Mouse (Mus musculus): Measurements from ENCODE around the gene 1700088E04Rik. TPM values are rescaled to one million over a fixed set of nuclear protein-coding genes. Genes with fewer than 3 reads are reported as not detected.

The 1700088E04Rik gene
- polyA plus RNA-seq (2015; fragmentation: Nextera tagmentation; extraction: Ambion mirVana), result 4.2 and 5.7 TPM in 2 replicates

GRCm38 (mm10) chr15:79140866-79141565 lies at the start of gene 1700088E04Rik, which contains the start of gene Polr2f:
Gene 1700088E04Rik, minus strand, starts transcription at chr15:79141253.
Gene Polr2f, plus strand, starts transcription at chr15:79141009.
- Histone ChIP-seq H3K27ac (ENCODE audit: low read length) (0 out of 2 replicates have a peak within 1 kb of the TSS, but pooled peaks have one; percentile 55), H3K4me2 (ENCODE audit: low read depth, low read length) (peak within 1 kb of the TSS; percentile 90), H3K27me3 (replicated peaks; ENCODE audit: control insufficient read depth, insufficient read depth, low read length) (no peaks in the 10 kb centered on the region), H3K9me3 (ENCODE audit: control insufficient read depth, low read length) (no peaks in the 10 kb centered on the region), H3K4me3 (ENCODE audit: low read length) (peak within 1 kb of the TSS; percentile 60), H3K4me1 (ENCODE audit: control insufficient read depth, insufficient read depth, low read length) (peaks cover 22% of the 10 kb centered on the region), H3K9ac (ENCODE audit: low read depth, low read length) (peak within 1 kb of the TSS; percentile 72), H3K36me3 (ENCODE audit: control insufficient read depth, insufficient read depth, low read length) (no peaks in the 10 kb centered on the region)
- ATAC-seq, result peak; percentile 93
- under 1% methylated on average over 57 of the region's 57 CpGs for WGBS

DNA sequence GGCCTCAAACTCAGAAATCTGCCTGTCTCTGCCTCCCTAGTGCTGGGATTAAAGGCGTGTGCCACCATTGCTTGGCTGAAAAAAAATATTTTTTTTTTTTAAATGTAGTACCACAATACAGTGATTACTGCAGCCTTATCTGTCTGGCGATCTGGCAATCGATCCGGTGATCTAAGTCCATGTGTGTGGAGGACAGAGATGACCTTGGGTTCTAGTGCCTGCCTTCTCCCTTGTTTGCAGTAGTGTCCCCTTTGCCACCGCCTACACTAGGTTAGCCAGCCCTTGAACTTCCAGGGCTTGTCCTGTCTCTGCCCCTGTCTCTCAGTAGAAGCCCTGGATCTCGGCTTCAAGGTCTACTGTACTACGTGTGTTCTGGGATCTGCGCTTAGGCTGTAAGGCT lies 46.8 kb upstream of the 1700088E04Rik start:
- Histone ChIP-seq H3K9ac (ENCODE audit: low read depth, low read length) (no peak overlapping the region), H3K27ac (ENCODE audit: low read length) (no peak overlapping the region), H3K4me2 (ENCODE audit: low read depth, low read length) (no peak overlapping the region), H3K9me3 (ENCODE audit: control insufficient read depth, low read length) (no peaks in the 10 kb centered on the region), H3K27me3 (replicated peaks; ENCODE audit: control insufficient read depth, insufficient read depth, low read length) (no peaks in the 10 kb centered on the region), H3K36me3 (ENCODE audit: control insufficient read depth, insufficient read depth, low read length) (no peaks in the 10 kb centered on the region), H3K4me3 (ENCODE audit: low read length) (no peak overlapping the region), H3K4me1 (ENCODE audit: control insufficient read depth, insufficient read depth, low read length) (no peaks in the 10 kb centered on the region)
- 86% methylated on average over 8 of the region's 8 CpGs for WGBS
- no peak for ATAC-seq

DNA sequence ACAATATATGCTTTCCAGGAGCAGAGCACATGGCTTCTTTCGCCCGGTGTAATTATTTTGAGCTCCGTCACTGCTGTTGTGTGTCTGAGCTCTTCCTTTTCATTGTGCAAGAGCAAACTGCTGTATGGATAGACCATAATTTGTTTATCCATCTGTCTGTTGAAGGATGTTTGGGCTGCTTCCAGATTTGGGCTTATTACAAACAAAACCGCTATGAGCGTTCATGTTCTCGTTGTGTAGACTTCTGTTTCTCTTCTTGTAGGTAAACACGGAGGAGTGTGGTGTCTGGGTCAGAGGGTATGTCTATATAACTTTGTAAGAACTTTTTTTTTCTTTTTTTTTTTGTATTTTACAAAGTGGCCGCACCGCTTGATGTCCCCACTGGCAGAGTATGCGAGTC lies 44.2 kb upstream of the 1700088E04Rik start:
- Histone ChIP-seq H3K4me2 (ENCODE audit: low read depth, low read length) (no peak overlapping the region), H3K9ac (ENCODE audit: low read depth, low read length) (no peak overlapping the region), H3K36me3 (ENCODE audit: control insufficient read depth, insufficient read depth, low read length) (no peaks in the 10 kb centered on the region), H3K4me1 (ENCODE audit: control insufficient read depth, insufficient read depth, low read length) (no peaks in the 10 kb centered on the region), H3K27ac (ENCODE audit: low read length) (no peak overlapping the region), H3K9me3 (ENCODE audit: control insufficient read depth, low read length) (no peaks in the 10 kb centered on the region), H3K4me3 (ENCODE audit: low read length) (no peak overlapping the region), H3K27me3 (replicated peaks; ENCODE audit: control insufficient read depth, insufficient read depth, low read length) (no peaks in the 10 kb centered on the region)
- no peak for ATAC-seq
- WGBS, result 55% methylated on average over 10 of the region's 10 CpGs

DNA sequence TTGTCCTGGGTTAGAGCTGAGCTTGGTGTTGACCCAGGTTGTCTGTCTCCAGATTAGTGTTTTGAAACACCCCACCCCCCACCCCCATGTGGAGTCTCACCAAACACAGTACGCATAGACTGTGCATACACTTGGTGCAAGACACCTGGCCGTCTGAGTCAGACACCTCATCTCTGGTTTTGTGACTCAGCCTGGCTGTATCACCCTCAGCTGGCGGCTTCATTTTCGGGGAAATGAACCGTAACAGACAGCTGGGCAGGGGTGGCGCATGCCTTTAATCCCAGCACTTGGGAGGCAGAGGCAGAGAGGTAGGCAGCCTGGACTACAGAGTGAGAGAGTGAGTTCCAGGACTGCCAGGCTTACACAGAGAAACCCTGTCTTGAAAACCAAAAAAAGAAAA lies 35.9 kb upstream of the 1700088E04Rik start:
- Histone ChIP-seq H3K4me2 (ENCODE audit: low read depth, low read length) (no peak overlapping the region), H3K4me1 (ENCODE audit: control insufficient read depth, insufficient read depth, low read length) (no peaks in the 10 kb centered on the region), H3K9ac (ENCODE audit: low read depth, low read length) (no peak overlapping the region), H3K27me3 (replicated peaks; ENCODE audit: control insufficient read depth, insufficient read depth, low read length) (no peaks in the 10 kb centered on the region), H3K27ac (ENCODE audit: low read length) (no peak overlapping the region), H3K9me3 (ENCODE audit: control insufficient read depth, low read length) (no peaks in the 10 kb centered on the region), H3K36me3 (ENCODE audit: control insufficient read depth, insufficient read depth, low read length) (no peaks in the 10 kb centered on the region), H3K4me3 (ENCODE audit: low read length) (no peak overlapping the region)
- 68% methylated on average over 6 of the region's 6 CpGs for WGBS
- ATAC-seq, result no peak

DNA sequence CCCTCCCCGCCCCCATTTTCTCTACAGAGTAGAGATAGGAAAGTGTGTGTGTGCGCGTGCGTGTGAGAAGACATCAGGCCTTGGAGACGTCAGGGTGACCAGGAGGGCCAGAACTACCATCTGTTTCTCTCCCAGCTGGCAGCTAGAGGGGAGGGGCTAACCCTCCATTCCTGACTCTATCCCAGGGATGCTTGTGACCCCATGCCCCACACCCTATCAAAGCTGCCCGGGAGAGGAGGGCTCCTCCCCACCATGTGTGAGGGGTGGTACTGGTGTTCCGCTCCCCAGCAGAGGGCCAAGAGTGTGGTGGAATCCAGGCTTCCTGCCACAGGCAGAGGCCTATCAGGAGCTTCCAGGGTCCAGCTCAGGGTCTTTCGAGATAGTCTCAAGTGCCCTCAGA lies 25.7 kb upstream of the 1700088E04Rik start:
- WGBS, result 37% methylated on average over 8 of the region's 8 CpGs

DNA sequence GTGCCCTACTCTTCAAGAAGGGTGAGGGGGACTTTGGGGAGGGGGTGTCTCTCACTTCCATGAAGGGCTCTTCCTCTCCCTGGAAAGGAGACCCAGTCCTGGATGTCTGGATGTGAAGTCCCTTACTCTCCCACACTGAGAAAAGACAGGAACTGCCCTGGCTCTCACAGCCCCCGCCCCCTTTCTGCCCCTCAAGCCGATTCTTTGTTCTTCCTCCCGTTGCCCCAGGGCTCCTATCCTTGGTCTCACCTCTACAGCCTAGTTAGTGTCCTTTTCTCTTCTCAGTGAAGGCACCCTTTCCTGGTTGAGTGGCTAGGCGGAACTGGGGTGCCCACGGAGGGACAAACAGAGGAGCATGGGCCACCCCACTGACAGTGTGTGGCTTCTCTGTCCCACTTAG lies 24.1 kb upstream of the 1700088E04Rik start, which contains the start of gene Sox10:
Gene Sox10, minus strand, starts transcription at position 101 of the 400 bp plus-strand sequence.
- Histone ChIP-seq H3K27ac (ENCODE audit: low read length) (no peak within 1 kb of the TSS), H3K4me3 (ENCODE audit: low read length) (peak within 1 kb of the TSS; percentile 21; the same call in 1 of the 2 replicates), H3K9me3 (ENCODE audit: control insufficient read depth, low read length) (no peaks in the 10 kb centered on the region), H3K36me3 (ENCODE audit: control insufficient read depth, insufficient read depth, low read length) (no peaks in the 10 kb centered on the region), H3K4me2 (ENCODE audit: low read depth, low read length) (no peak within 1 kb of the TSS), H3K9ac (ENCODE audit: low read depth, low read length) (no peak within 1 kb of the TSS), H3K4me1 (ENCODE audit: control insufficient read depth, insufficient read depth, low read length) (peaks cover 3% of the 10 kb centered on the region; the same call in 1 of the 2 replicates), H3K27me3 (replicated peaks; ENCODE audit: control insufficient read depth, insufficient read depth, low read length) (peaks cover 52% of the 10 kb centered on the region)
- no peak for ATAC-seq
- WGBS, result 55% methylated on average over 5 of the region's 5 CpGs

More for the DNA sequence above, 25.7 kb upstream of the 1700088E04Rik start:
- Histone ChIP-seq H3K4me1 (ENCODE audit: control insufficient read depth, insufficient read depth, low read length) (peaks cover 3% of the 10 kb centered on the region; the same call in 1 of the 2 replicates), H3K27ac (ENCODE audit: low read length) (no peak overlapping the region), H3K27me3 (replicated peaks; ENCODE audit: control insufficient read depth, insufficient read depth, low read length) (peaks cover 42% of the 10 kb centered on the region), H3K9ac (ENCODE audit: low read depth, low read length) (no peak overlapping the region), H3K4me3 (ENCODE audit: low read length) (no peak overlapping the region), H3K9me3 (ENCODE audit: control insufficient read depth, low read length) (no peaks in the 10 kb centered on the region), H3K36me3 (ENCODE audit: control insufficient read depth, insufficient read depth, low read length) (no peaks in the 10 kb centered on the region), H3K4me2 (ENCODE audit: low read depth, low read length) (no peak overlapping the region)
- ATAC-seq, result peak; percentile 22; the same call in 1 of the 2 replicates

DNA sequence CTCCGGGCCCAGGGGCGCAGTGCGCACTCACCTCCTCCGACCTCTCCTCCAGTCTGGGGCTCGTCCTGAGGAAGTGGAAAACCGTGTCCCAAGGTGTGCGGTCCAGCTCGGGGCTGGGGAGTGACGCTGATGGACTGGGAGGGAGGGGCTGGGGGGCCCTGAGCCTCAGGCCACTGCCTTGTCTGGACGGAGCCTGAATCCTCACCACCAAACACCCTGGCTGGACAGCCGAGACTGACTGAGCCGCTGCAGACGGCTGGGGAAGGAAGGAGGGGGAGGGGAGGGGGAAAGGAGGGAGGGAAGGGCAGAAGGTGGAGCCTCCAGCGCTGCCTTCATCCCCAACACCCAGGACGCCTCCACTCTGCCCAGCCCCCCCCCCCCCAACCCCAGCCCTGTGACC lies 23.2 kb upstream of the 1700088E04Rik start:
- WGBS, result 5% methylated on average over 14 of the region's 15 CpGs
- no peaks in the 10 kb centered on the region for H3K36me3 ChIP-seq (ENCODE audit: control insufficient read depth, insufficient read depth, low read length)
- H3K27me3 ChIP-seq (replicated peaks; ENCODE audit: control insufficient read depth, insufficient read depth, low read length), result peaks cover 56% of the 10 kb centered on the region
- ATAC-seq, result peak; percentile 41; the same call in 1 of the 2 replicates
- H3K4me2 ChIP-seq (ENCODE audit: low read depth, low read length), result no peak overlapping the region
- no peak overlapping the region for H3K27ac ChIP-seq (ENCODE audit: low read length)
- no peaks in the 10 kb centered on the region for H3K9me3 ChIP-seq (ENCODE audit: control insufficient read depth, low read length)
- peaks cover 3% of the 10 kb centered on the region; the same call in 1 of the 2 replicates for H3K4me1 ChIP-seq (ENCODE audit: control insufficient read depth, insufficient read depth, low read length)
- H3K9ac ChIP-seq (ENCODE audit: low read depth, low read length), result no peak overlapping the region
- peak overlapping the region; percentile 21; the same call in 1 of the 2 replicates for H3K4me3 ChIP-seq (ENCODE audit: low read length)

GRCm38 (mm10) chr15:79162822-79163221 lies 21.8 kb upstream of the 1700088E04Rik start:
- H3K36me3 ChIP-seq (ENCODE audit: control insufficient read depth, insufficient read depth, low read length), result no peaks in the 10 kb centered on the region
- H3K27me3 ChIP-seq (replicated peaks; ENCODE audit: control insufficient read depth, insufficient read depth, low read length), result peaks cover 56% of the 10 kb centered on the region
- H3K4me2 ChIP-seq (ENCODE audit: low read depth, low read length), result no peak overlapping the region
- H3K9me3 ChIP-seq (ENCODE audit: control insufficient read depth, low read length), result no peaks in the 10 kb centered on the region
- H3K27ac ChIP-seq (ENCODE audit: low read length), result no peak overlapping the region
- 40% methylated on average over 14 of the region's 14 CpGs for WGBS
- H3K9ac ChIP-seq (ENCODE audit: low read depth, low read length), result no peak overlapping the region
- ATAC-seq, result no peak
- peaks cover 3% of the 10 kb centered on the region; the same call in 1 of the 2 replicates for H3K4me1 ChIP-seq (ENCODE audit: control insufficient read depth, insufficient read depth, low read length)
- peak overlapping the region; percentile 27 for H3K4me3 ChIP-seq (ENCODE audit: low read length)

- Histone ChIP-seq H3K36me3 (ENCODE audit: control insufficient read depth, insufficient read depth, low read length) (no peaks in the 10 kb centered on the region), H3K4me1 (ENCODE audit: control insufficient read depth, insufficient read depth, low read length) (peaks cover 3% of the 10 kb centered on the region; the same call in 1 of the 2 replicates), H3K27ac (ENCODE audit: low read length) (no peak overlapping the region), H3K4me2 (ENCODE audit: low read depth, low read length) (no peak overlapping the region), H3K9ac (ENCODE audit: low read depth, low read length) (no peak overlapping the region), H3K4me3 (ENCODE audit: low read length) (peak overlapping the region; percentile 27), H3K27me3 (replicated peaks; ENCODE audit: control insufficient read depth, insufficient read depth, low read length) (peaks cover 56% of the 10 kb centered on the region), H3K9me3 (ENCODE audit: control insufficient read depth, low read length) (no peaks in the 10 kb centered on the region)
- WGBS, result 72% methylated on average over 7 of the region's 7 CpGs
- ATAC-seq, result no peak
These were observed 21.2 kb upstream of the 1700088E04Rik start for GRCm38 (mm10) chr15:79162301-79162700.

Measured in intestine, embryonic 16.5 days (tissue).